Mouse (Mus musculus) heart, adult 10 weeks (tissue): Measurements from ENCODE around the gene Sh2b2. TPM values are rescaled to one million over a fixed set of nuclear protein-coding genes. Genes with fewer than 3 reads are reported as not detected.

Source experiments
- polyA plus RNA-seq: library from polyadenylated mRNA; stranded (reverse); fragments of 350-450 nt; fragmentation: Illumina TruSeq; extraction: RNeasy Lipid Tissue Mini Kit (QIAGEN cat#74804); gene quantifications from one replicate; pipeline ENCODE4 v1.2.3, GENCODE M21; 2014; ENCODE audit warnings: low read depth, low replicate concordance

Gene Sh2b2
- 0.94 TPM for polyA plus RNA-seq

GRCm38 (mm10) chr5:136246452-136246838 is at the start of gene Sh2b2:
Sh2b2 (minus strand) TSS chr5:136246556.

GRCm38 (mm10) chr5:136198474-136199391 is 47.6 kb downstream of the Sh2b2 start, which contains the start of gene Prkrip1:
Prkrip1 (minus strand) TSS chr5:136198963.

GRCm38 (mm10) chr5:136170512-136171362 is 75.6 kb downstream of the Sh2b2 start, which contains the start of gene Orai2:
Orai2 (minus strand) TSS chr5:136170713.

Other genes with a start within 250 kb of the Sh2b2 start
- 20.8 TPM for gene Upk3b, start 208.1 kb downstream of the Sh2b2 start, polyA plus RNA-seq
- not detected for gene Upk3bl, start 192.1 kb downstream of the Sh2b2 start, polyA plus RNA-seq
- 5.2 TPM for gene Rasa4, start 162.6 kb downstream of the Sh2b2 start, polyA plus RNA-seq
- 85.2 TPM for gene Polr2j, start 129.9 kb downstream of the Sh2b2 start, polyA plus RNA-seq
- 8.7 TPM for gene Lrwd1, start 110.5 kb downstream of the Sh2b2 start, polyA plus RNA-seq
- 5.4 TPM for gene Alkbh4, start 110.4 kb downstream of the Sh2b2 start, polyA plus RNA-seq
- gene Orai2, start 75.8 kb downstream of the Sh2b2 start, polyA plus RNA-seq: 1.3 TPM
- 19.7 TPM for gene Prkrip1, start 47.6 kb downstream of the Sh2b2 start, polyA plus RNA-seq